Mouse (Mus musculus) testis, adult 2 months (tissue): ENCODE data around the gene Txnl4b.

ENCODE experiments used
- CTCF ChIP-seq: fragments of 200-500 bp; IDR thresholded peaks from 2 replicates; pipeline ENCODE4 v1.5.1; 2012; ENCODE audit warnings: low read depth, mild to moderate bottlenecking, inconsistent platforms, low read length, moderate library complexity; ENCODE audit not compliant: control insufficient read depth, insufficient read depth, insufficient replicate concordance
- POLR2A ChIP-seq: fragments of 200-500 bp; IDR thresholded peaks from 2 replicates; pipeline ENCODE4 v1.6.1; 2012; ENCODE audit warnings: low read depth, mild to moderate bottlenecking, inconsistent platforms, low read length, moderate library complexity; ENCODE audit not compliant: control insufficient read depth

- TF ChIP-seq CTCF (peak; percentile 79), POLR2A (no peak)
Observed at GRCm38 (mm10) chr8:109536703-109537102, 29.0 kb upstream of the Txnl4b start.
